Mouse (Mus musculus): Measurements from ENCODE around the gene Uggt1.

Uggt1 gene

DNA sequence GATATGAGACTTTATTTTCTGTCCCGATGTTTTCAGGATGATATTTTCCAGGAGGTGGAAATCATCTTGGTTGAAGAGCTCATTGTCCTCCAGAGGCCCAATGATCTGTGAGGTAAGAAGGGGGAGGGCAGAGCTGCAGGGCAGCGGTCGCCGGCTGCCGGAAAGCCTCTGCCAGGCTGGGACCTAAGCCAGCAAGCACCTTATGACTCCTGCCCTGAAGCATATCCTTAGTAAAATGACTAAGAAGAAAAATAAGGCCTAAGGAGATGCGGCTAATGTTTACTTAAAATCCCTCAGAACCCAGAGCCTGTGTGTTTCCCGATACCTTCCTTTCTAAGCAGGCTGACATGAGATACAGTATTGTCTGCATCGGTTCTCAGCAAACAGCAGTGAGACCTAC lies 71.1 kb downstream of the Uggt1 start:
- DNase-seq (ENCODE audit: low spot score), result no peak

DNA sequence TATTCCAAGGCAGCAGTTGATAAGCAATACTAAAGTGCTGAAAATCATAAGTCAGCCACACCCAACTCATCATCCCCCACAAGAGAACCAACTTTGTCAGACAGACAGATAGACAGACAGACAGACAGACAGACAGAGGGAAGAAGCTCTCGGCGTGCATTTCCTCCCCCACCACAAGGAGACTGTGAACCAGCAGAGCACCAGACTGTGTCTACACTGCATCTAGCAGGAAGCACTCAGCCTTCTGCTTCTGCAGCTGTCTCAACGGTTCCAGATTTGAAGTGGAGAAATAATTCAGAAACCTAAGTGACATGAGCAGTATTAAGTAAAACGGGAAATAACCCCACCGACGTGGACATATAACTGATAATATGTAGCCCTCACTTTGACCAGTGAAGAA lies 71.6 kb downstream of the Uggt1 start:
- DNase-seq (ENCODE audit: low spot score), result no peak

DNA sequence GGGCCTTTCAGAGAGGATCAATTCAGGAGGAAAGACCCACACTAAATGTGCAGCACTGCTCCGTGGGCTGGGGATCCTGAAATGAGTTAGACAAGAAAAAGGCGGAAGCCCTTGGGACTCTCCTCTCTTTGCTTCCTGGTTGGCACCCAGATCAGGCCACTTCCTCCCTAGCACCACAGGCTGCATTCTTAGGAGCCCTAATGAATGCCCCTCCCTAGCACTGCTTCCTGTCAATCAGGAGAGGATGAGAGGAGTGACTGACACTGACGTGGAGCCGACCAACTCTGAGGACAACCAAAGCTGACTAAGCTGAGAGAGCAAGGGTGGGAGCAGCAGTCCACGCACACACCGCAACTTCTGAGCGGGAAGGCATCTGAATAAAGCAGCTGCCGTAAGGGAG lies 81.8 kb downstream of the Uggt1 start:
- DNase-seq (ENCODE audit: low spot score), result no peak

DNA sequence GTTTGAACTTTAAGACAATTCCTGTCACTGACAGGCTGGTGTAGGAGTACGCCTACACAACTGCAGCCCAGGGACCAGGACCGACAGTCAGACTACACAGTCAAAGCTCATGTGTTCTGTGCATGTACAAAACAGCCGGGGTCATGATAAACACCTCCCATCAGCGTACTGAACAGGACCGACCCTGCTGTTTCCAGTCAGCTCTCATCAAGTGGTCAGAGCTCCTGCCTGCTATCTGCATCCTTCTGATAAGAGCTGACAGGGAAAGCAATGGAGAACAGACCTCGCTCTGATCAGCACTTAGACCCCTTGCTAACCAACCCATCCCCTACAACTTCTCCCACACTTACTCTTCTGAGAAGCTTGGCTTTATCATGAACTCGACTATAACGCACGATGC lies 83.3 kb downstream of the Uggt1 start:
- no peak for DNase-seq (ENCODE audit: low spot score)

DNA sequence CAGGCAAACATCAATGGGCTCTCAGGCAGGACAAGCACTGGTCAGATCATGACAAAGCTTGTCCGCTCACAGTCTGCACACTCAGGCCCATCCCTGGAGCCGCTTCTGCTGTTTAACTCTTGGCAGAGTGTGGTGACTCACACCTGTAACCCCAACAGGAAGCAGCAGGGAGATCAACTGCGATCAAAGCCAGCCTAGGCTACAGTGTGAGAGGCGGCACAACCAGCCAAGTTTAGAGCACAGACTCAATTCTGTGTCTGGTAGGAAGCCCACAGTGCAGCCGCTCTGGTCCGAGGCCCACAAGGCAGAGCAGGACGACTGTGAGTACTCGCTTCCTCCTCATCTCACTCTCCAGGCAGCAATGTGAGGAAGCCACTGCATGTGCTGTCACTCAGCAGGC lies 84.3 kb downstream of the Uggt1 start:
- no peak for DNase-seq (ENCODE audit: low spot score)

DNA sequence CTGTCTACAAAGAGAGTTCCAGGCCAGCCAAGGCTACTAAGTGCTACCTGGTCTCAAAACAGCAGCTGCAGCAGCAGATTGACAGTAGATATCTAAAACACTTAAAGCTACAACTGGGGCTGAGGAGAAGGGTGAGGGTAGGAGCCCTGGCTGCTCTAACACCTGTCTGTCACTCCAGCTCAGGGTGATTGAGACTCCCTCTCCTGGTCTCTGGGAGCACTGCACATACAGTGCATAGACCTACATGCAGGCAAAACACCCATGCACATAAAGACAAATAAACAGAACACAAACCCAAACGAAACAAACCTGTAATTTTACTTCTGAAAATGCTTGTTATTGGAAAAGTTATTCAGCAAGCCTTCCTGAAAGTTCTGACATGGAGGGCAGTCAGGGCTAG lies 95.1 kb downstream of the Uggt1 start:
- no peak for DNase-seq (ENCODE audit: low spot score)

DNA sequence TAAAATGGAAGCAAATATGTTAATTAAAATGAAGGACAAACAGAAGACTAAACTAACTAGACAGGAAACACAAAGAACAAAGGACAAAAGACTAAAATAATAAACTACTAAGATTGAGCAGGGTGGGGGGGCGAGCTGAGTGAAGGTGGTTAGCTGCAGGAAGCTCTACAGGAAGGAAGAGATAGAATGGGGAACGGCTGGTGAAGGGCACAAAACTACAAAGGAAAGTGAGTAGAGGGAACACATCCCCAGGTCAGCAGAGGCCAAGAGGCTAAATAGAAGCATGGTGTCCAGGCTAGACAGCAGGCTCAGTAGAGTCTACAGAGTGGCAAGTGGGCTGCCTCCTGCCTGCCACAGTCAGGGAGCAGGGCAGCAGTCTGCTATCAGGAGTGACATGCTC lies 95.7 kb downstream of the Uggt1 start:
- no peak for DNase-seq (ENCODE audit: low spot score)

DNA sequence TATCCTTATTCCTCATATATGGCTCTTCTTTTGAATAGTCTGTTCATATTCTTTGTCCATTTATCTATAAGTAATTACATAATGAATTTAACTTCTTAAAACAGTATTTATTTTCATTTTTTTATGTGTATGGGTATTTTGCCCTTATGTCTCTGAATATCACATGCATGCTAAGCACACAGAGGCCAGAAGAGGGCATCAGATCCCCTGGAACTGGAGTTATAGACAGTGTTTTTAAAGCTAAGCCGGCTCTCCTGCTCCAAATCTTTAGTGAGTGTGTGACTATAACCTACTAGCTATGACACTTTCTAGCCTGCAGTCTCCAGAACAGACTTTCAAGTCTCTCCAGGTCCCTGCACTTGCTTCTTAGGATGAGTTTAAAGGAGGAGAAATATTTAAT lies 99.5 kb downstream of the Uggt1 start:
- no peak for DNase-seq (ENCODE audit: low spot score)

DNA sequence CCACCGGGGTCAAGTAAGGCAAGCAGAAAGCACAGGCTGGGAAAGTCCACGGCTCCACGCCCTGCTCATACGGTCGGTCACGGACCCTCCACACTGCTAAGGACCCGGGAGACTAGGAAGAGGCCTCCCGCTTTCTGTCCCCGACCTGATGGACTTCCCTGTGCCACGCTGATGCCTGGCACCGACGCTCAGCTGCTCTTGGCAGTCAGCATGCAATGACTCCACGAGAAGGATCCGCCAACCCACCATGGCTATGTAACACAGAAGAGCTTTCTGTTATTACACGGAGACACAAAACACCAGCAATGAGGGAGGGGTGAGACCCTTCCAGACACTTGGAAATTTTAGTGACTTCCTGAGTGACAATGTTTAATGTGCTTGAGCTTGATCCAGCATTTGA lies 104.2 kb downstream of the Uggt1 start:
- no peak for DNase-seq (ENCODE audit: low spot score)

DNA sequence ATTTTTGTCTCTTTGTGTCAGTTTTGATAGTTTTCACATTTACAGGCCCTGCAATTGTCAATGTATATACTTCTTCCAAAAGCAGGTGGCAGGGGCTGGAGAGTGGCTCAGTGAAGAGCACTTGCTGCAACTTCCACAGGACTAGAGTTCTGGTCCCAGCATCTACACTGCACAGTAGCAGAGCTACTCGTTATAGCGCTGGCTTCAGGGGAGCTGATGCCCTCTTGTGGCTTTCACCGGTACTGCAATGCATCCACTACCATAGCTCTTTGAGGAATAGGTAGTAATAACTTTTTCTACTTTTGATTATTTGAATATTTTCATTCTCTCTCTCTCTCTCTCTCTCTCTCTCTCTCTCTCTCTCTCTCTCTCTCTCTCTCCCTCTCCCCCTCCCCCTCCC lies 109.9 kb downstream of the Uggt1 start:
- DNase-seq (ENCODE audit: low spot score), result peak; percentile 25

DNA sequence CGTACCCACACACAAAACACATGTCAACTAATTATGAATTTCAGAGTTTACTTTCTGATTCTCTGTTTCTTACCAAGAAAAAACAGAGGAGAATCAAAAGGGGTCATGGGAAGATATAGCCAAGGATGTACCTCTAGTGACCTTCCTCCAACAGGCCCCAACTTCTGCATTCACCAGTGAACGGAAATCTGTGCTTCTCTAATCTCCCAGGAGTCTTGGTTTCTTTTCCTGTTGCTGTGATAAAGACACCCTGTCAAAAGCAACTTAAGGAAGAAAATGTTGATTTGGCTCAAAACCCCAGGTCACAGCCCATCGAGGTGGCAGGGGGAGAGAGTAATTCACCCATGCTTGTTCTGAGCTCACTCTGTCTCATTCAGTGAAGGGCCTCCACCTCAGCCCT lies 110.9 kb downstream of the Uggt1 start:
- no peak for DNase-seq (ENCODE audit: low spot score)

DNA sequence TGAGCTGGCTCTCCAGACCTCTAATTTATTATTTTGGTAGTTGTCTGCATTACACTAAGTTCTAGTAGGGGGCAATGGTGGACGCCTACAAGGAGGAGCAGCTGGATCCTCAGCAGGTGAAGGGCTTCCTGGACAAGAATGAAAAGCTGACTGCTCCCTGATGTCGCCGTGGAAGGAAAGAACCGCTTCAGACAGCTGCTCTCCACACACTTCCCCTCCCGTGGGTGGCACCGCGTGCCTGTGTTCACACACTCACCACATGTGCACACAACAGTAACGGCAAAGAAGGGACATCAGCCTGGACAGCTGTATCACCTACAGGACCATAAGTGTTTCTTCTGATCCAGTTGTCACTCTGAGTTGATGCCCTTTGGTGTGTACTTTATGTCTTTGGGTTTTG lies 111.5 kb downstream of the Uggt1 start:
- no peak for DNase-seq (ENCODE audit: low spot score)

DNA sequence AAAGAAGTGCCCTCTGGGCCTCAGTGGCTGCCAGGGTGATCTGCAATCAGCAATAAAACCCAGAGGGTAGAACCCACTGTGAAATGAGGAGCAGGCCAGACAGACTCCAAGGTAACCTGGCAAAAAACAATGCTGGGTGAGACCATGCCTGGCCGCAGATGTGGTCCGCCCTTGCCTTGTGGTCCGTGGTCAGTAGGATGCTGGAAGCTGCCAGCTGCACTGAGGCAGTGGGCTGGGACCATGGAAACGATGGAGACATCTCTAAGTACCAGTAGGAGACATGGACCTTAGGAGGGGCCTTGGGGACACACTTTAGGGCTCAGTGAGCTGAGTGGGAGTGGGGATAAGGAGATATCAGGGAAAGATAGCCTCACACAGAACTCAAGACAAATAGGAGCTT lies 112.3 kb downstream of the Uggt1 start:
- DNase-seq (ENCODE audit: low spot score), result no peak

DNA sequence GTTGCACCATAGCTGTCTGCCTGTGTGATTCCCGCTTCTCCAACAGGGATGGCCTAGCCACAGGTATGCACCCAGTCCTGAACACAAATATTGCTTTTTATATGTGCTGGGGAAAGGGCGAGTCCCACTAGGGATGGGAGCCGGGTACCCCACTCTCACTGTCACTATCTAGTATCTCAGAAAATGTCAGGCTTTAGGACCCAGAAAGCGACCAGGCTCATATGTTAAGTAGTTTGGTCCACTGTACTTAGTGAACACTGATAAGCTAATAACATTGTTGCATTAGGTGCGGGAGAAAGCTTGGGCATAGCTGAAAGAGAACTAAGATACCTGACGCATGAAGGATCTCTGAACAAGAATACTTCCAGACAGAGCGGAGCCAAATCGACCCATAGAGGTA lies 112.8 kb downstream of the Uggt1 start:
- no peak for DNase-seq (ENCODE audit: low spot score)

DNA sequence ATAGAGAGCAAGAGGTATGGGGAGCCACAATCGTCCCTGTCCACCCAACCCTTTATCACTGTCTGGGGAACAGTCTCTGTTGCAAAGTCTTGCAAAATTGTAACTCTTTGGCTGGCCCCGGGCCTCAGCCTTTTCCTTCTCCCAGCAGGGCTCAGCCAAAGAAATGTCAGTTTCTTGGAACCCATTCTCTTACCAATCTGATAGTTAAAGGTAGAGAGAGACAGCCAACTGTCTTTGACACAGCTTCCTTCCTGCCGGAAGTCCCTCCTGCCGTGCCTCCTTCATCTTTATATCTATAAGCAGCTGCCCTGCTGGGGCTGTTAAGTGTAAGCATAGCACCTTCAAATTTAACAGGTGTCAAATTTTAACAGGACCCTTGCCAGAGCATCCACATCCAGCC lies 113.4 kb downstream of the Uggt1 start:
- DNase-seq (ENCODE audit: low spot score), result no peak

DNA sequence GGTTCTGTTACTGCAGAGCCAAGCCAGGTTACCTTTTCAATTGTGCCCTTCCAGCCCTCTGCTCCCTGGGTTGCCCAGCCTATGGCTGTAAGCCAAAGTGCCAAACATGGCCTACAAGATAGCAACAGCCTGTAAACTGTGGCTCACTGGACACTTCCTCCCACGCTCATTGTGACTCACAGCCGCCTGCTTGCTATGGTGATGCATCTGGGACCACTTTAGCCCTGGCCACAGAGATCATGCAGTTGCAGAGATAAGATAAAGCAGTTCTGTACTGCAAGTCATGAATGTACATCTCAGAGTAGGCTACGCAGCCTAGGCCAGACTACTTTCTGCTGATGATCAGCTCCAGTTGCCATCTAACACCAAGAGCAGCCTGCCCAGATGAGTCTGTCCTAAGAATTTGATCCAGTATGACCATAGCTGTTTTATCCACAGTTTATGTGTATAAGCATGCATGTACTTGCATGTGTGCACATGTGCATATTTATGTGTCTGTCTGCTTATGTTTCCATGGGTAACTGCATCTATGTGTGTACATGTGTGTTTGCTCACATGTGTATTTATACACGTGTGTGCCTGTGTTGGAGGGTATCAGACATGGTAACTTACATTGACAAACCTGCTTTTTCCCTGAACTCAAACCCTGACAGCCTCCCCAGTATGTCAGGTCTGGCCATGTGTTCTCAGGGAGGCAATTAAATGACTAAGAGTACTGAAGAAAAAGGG lies 114.0 kb downstream of the Uggt1 start:
- DNase-seq (ENCODE audit: low spot score), result peak; percentile 58

DNA sequence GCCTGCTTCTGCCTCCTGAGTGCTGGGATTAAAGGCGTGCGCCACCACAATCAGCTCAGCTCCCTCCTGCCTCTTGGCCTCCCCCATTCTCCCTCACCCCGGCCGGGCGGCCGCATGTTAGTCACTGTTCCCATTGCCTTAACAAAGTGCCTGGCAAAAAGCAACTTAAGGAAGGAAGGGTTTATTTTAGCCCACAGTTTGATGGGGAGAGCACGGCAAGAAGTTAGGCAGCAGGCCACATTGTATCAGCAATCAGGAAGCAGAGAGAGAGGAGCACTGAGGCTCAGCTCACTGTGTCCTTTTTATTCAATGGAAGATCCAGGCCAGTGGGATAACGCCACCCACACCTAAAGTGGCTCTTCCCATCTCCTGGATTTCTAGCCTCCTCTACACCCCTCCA lies 114.6 kb downstream of the Uggt1 start:
- DNase-seq (ENCODE audit: low spot score), result no peak

DNA sequence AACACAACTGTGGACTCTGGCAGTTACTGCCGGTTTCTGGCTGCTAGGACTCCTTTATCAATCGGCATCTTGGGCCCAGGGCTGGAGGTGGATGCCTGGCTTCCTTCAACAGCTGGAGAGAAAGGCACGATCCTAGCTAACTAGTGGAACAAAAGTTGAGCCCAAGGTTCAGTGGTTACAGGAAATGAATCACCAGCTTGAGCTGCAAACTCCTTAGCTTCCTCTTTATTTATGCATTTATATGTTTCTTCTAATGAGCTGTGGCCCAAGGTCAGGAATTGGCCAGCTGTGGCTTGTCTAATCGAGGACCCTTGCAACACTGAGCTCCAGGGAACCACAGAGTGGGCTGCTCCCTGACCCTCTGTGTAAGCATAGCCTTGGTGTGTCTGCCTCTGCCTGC lies 115.4 kb downstream of the Uggt1 start:
- DNase-seq (ENCODE audit: low spot score), result peak; percentile 49

DNA sequence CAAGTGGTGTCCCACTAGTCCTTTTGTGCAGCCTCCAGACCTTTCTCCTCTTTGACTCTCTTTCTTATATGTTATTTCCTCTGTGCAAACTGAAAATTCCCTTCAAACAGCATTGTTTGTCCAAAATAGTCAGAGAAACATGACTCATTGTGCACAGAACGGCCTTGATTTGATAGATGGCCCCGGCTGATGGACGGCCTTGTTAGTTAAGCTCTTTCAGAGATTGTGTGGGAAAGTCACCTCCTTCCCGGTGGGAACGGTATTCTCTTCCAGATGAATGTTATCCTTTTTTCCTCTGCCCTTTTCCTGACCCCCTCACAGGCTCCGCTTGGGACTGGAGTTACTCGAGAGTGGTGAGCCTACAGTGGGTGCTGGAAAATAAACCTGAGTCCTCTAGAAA lies 119.4 kb downstream of the Uggt1 start:
- peak; percentile 44 for DNase-seq (ENCODE audit: low spot score)

DNA sequence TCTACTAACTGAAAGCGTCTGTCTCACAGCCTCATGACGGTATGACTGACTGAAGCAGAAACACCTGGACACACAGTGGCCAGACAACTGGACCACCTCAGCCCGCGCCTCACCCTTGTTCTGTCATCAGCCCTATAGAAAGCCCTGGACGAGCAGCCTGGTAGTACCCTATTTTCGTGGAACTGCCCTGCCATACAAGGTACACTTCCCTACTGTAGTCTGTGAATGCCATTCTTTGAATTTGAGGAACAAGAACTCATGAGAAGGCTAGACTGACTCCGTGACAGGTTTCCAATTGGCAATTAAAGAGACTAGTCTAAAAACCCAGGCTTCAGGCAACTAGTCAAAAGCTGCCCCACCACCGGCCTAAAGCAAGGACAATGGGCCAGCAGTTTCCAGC lies 123.3 kb downstream of the Uggt1 start:
- DNase-seq (ENCODE audit: low spot score), result no peak

DNA sequence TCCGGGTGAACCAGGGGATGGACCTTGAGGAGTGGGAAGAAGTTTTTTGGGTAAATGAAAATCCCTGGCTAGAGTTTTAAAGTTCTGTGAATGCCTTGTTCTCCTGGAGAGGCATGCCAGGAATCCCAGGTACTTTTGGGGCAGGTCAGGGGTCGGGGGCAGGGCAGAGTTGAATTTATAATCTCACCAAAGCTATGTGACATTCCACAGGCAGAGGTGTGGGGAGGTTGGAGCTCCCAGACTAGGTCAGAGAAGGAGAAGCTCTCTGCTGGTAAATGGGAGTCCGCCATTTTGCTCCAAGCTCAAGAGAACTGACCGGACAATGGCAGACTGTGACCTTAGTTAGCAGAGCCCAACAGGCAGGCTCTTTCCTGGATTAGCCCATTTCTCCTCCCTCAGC lies 125.1 kb downstream of the Uggt1 start:
- DNase-seq (ENCODE audit: low spot score), result no peak

DNA sequence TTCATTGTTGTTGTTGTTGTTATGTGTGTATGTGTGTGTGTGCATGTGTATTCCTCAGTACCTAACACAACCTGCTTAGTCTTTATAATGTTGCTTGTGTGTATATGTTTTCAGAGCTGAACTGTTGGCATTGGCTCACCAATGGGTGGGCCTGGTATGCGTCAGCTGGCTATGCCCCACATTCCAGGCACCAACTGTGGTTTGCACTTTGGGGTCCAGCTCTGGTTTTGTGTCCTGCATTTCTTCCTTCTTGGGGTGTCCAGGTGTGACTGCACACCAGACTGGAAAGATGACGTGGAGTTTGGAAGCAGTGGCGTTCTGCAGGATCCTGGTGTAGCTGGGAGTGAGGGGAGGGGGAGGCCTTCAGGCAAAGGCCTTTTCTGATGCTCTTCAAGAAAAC lies 125.6 kb downstream of the Uggt1 start:
- DNase-seq (ENCODE audit: low spot score), result no peak

DNA sequence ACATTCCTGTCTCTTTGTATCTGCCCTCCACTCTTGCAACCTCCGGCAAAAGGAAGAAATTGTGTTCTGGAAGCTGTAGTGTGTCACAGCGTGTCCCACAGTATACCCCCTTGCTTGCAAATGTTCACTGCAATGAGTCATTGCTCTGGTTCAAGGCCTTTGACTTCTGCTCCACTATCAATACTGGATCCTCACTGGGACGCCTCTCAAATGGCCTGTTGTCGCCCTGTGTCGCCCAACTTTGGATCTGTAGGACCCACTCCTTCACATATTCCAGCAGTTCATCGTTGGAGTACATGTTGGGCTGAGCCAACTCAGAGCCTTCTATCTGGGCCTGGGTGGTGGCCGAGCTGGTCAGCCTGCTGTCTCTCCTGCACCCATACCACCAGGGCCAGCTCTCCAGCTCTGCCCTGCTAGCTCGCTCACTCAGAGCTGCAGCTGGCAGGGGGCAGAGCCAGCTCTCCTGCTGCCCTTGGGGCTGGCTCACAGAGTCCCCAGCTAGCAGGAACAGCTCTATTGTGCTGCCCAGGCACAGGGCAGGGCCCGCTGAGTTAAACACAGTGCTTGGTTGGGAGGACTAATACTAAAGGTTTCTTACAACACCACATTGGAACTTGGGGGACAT lies 126.3 kb downstream of the Uggt1 start:
- peak; percentile 10 for DNase-seq (ENCODE audit: low spot score)

DNA sequence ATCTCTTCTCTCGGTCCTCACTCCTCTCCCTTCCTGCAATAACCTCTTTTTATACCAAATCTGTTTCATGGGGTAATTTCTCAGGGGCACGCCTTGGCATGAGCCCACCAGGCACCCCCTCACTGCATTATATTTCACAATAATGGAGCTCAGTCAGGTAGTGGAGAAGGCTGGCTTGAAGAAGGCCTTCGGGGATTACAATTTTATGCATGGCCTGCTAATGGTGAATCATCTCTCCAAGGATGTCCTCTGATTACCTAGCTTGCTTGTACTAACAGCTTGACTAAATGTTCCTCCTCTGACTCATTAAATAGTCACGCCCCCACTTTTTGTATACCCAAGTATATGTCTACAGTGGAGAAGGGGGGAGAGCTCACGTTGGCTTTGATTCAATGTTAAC lies 128.0 kb downstream of the Uggt1 start:
- DNase-seq (ENCODE audit: low spot score), result no peak
